Mouse (Mus musculus) CD4-positive, CD25-positive, alpha-beta regulatory T cell, adult 4 months (primary cell): ENCODE results near the gene Lrmda. TPM values are rescaled to one million over a fixed set of nuclear protein-coding genes. Genes with fewer than 3 reads are reported as not detected.
"Not testable (repeated sequence)": the region's sequence is repeated elsewhere in the genome, so short reads cannot be mapped to it uniquely, and the experiment has no call there.

Source experiments
- ATAC-seq: one replicate; pipeline ENCODE4 v1.8.0; 2017
- polyA plus RNA-seq, 2 experiments: library from polyadenylated mRNA; unstranded; fragments of 100-300 nt; shearing (Covaris generic); gene quantifications; one replicate each; pipeline ENCODE4 v1.2.1; 2017

Lrmda gene
- polyA plus RNA-seq, 2 experiments from 2014 or later: not detected

GRCm38 (mm10) chr14:22743264-22743663, 723.8 kb downstream of the Lrmda start:
- ATAC-seq: no peak

- no peak for ATAC-seq
These were observed 725.2 kb downstream of the Lrmda start for GRCm38 (mm10) chr14:22744701-22745100.

GRCm38 (mm10) chr14:22745263-22745881, 725.9 kb downstream of the Lrmda start:
- no peak for ATAC-seq

- no peak for ATAC-seq
These were observed 726.5 kb downstream of the Lrmda start for GRCm38 (mm10) chr14:22745882-22746480.

- ATAC-seq: no peak
These were observed 728.3 kb downstream of the Lrmda start for GRCm38 (mm10) chr14:22747816-22748215.

- ATAC-seq: no peak
These were observed 730.9 kb downstream of the Lrmda start for GRCm38 (mm10) chr14:22750409-22750808.

GRCm38 (mm10) chr14:22751290-22751689, 731.8 kb downstream of the Lrmda start:
- ATAC-seq: no peak

GRCm38 (mm10) chr14:22754633-22755032, 735.1 kb downstream of the Lrmda start:
- no peak for ATAC-seq

GRCm38 (mm10) chr14:22757493-22757892, 738.0 kb downstream of the Lrmda start:
- ATAC-seq: no peak

- ATAC-seq: no peak
These were observed 739.7 kb downstream of the Lrmda start for GRCm38 (mm10) chr14:22759216-22759615.

GRCm38 (mm10) chr14:22759673-22760072, 740.2 kb downstream of the Lrmda start:
- ATAC-seq: no peak

GRCm38 (mm10) chr14:22760241-22761039, 740.9 kb downstream of the Lrmda start:
- no peak for ATAC-seq

GRCm38 (mm10) chr14:22781709-22782108, 762.2 kb downstream of the Lrmda start:
- ATAC-seq: no peak

- no peak for ATAC-seq
These were observed 762.9 kb downstream of the Lrmda start for GRCm38 (mm10) chr14:22782365-22782764.

- ATAC-seq: no peak
These were observed 764.0 kb downstream of the Lrmda start for GRCm38 (mm10) chr14:22783211-22784161.

GRCm38 (mm10) chr14:22800020-22800419, 780.5 kb downstream of the Lrmda start:
- no peak for ATAC-seq

GRCm38 (mm10) chr14:22800871-22801636, 781.5 kb downstream of the Lrmda start:
- ATAC-seq: no peak

- ATAC-seq: not testable (repeated sequence)
These were observed 782.2 kb downstream of the Lrmda start for GRCm38 (mm10) chr14:22801714-22802113.

GRCm38 (mm10) chr14:22807324-22807723, 787.8 kb downstream of the Lrmda start:
- ATAC-seq: no peak

GRCm38 (mm10) chr14:22807726-22808594, 788.4 kb downstream of the Lrmda start:
- ATAC-seq: no peak
